Mouse (Mus musculus) left cerebral cortex, adult 18-20 months (tissue): ENCODE data around the gene Lrrc17. TPM values are rescaled to one million over a fixed set of nuclear protein-coding genes. Genes with fewer than 3 reads are reported as not detected.
"Not testable (repeated sequence)": the region's sequence is repeated elsewhere in the genome, so short reads cannot be mapped to it uniquely, and the experiment has no call there.

Experiments used
- DNase-seq, 2 experiments: peaks; one replicate each; pipeline ENCODE4 v3.0.0; 2021 to 2022; ENCODE audit warnings: low spot score in 2 of 2, mixed read lengths in 1 of 2
- total RNA-seq, 2 experiments: library from RNA; stranded (reverse); gene quantifications; 2 replicates each; pipeline ENCODE4 v1.2.3; 2021

The Lrrc17 gene
- total RNA-seq, 2 experiments from 2014 or later: 0.44 TPM; not detected in 1

DNA sequence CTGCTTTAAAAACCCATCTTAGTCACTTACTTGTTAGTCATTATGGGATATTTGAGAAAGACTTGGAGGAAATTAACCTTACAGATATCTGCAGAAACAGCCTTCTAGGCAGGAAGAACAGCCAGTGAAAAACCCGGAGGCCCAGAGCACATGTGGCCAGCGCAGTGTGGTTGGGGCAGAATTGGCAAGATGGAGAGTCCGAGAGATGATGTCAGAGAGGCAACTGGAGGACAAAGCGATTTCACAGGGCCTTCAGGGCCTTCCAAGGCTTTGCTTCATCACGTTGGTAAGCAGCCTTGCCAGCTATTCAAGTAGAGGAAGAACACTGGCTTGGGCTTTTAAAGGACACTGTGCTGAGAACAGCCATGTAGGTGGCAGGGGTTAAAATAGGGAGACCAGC, 10.4 kb upstream of the Lrrc17 start:
- no peak for DNase-seq

DNA sequence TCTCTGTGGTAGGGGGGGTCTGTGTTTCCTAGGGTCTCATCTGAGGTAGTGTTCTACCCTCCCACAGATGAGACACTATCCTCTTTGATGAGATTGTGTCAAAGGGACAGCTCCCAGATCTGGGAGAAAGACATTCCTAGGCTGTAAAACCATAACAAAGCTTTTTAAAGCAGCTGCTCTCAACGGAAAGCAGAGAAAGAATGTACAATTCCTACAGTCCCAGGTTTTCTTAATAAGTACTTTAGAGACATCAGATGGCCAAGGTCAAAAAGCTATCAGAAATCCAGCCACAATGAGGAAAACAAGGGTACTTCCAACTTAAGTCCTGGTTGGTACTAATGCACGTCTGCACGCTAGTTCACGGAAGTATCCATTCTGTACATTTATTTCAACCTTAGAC, 1.1 kb upstream of the Lrrc17 start:
- no peak for DNase-seq

DNA sequence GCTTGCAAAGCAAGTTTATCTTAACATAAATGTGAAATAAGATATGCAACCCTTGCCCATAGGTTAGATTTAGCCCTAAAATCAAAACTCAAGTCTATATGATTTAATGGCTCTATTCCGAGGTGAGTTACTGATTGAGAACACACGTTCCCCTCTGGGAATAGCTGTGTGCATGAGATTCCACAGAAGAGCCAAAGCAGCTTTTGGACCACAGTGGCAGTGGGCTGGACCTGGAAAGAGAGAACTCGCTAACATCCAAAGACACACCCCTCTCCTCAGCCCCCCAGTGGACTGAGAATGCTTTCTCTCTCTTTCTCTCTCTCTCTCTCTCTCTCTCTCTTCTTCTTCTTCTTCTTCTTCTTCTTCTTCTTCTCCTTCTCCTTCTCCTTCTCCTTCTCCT, 1.5 kb downstream of the Lrrc17 start:
- no peak for DNase-seq

DNA sequence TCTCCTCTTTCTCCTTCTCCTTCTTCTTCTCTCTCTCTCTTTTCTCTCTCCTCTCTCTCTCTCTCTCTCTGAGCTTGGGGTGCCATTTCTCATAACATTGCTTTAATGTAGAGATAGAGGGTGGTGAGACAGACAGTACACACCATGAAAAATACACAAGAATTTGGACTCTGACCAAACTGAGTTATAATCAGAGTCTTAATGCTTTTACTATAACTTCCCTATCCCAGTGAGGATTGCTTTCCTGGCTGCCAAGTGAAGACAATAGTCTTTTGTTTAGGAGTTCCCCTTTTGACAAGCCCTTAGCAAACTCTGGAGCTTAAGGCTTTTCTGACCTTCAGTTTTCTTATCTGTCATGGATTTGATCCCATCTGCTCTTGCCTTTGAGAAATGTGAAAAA, 1.9 kb downstream of the Lrrc17 start:
- DNase-seq: no peak

DNA sequence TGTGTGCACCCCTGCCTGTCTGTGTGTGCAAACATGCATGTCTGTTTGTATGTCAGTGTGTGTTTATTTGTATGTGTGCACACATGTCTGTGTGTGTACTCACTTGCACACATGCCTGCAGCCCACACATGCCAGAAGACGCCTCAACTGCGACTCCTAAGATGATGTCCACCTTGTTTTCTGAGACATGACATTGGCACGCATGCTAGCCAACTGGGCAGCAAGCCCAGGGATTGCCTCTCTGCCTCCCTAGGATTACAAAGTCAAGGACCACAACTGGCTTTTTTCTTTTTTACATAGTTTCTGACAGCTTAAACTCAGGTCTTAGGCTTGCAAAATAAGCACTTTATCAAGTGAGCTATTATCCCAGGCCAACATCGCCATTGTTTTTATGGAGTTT, 2.4 kb downstream of the Lrrc17 start:
- no peak for DNase-seq

DNA sequence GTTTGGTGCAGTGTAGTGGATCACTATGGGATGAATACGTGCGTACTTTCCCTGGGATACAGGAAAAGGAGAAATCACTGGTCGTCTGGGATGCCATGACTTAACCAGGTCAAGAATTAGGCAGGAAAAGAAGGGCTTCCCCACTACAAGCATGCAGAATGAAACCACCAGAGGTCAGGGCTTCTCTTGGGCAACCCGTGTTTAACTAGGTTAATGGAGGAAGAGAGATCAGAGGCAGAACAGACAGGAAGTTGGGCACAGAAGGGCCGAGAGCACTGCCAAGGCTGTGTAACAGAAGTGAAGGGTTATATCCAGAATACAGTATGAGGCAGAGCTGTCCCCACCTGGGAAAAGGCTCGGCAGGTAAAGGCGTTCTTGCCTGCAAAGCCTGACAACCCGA, 3.6 kb downstream of the Lrrc17 start:
- DNase-seq: no peak

DNA sequence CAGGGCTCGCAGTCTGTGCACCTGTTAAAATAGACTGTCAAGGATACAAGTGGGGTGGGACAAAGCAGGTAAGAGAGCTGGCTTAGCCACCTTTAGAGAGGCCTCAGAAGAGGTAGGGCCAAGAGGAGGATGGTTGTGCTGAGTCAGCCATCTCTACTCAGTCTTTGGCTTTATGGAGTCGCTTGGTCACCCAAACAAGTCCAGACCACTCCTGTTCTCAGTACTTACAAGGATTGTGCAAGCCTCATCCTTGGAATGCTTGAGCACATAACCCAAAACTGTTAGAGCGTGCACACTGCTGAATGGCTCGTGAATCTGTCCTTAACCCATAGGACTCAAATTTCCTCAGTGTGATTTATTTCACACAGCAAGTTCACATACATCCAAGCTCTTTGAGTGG, 10.3 kb downstream of the Lrrc17 start:
- DNase-seq: no peak

DNA sequence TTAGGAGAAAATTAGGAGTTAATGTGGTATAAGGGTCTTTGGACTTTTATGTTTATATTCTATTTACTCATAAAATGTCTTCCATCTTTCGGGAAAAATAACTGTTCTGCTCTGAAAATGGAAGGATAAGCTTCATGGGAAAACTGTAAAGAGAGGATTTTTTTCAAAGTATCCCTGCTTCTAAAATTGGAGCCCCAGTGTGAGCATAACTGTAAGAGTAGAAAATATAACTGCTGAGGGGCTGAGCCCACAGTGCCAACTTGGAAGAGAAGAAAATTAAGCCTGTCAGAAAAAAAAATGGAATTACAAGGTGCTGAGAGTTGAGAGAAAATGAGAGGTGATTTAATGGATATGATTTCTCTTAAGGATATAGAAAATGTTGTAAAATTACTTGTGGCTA, 11.4 kb downstream of the Lrrc17 start:
- no peak for DNase-seq

DNA sequence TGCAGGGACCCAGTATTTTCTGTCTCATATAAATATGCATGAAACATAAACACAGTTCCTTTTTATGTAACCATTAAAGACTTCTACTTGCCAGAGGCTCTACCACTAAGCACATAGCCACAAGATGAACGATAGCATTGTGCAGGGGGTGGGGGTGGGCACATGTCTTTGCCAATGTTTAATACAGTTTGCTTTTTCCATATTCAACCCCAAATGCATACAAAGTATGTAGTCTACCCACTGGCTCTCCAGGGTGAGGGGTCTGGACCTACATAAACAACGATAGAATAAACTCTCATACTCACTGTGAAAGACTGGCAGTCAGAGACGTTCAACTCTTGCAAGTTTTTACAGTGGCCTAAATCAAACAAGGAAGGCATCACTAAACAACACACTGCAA, 13.1 kb downstream of the Lrrc17 start:
- no peak for DNase-seq

DNA sequence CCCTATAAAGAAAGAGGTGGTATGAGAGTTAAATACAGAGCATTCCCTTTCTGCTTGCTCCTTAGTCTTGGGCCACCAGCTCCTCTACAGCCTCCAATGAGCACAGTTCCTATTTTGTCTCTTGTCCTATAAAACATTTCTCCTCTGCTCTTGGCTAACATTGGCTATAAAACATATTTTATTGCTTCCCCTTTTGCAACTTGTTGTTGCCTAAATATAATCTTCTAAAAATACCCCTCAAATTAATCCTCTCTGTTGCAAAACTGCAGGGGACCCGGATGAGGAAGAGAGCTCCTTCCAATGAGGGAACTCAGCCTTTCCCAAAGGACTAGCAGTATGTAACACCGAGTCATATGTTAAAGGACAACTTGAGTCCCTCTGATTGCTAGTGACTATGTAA, 20.6 kb downstream of the Lrrc17 start:
- no peak for DNase-seq

DNA sequence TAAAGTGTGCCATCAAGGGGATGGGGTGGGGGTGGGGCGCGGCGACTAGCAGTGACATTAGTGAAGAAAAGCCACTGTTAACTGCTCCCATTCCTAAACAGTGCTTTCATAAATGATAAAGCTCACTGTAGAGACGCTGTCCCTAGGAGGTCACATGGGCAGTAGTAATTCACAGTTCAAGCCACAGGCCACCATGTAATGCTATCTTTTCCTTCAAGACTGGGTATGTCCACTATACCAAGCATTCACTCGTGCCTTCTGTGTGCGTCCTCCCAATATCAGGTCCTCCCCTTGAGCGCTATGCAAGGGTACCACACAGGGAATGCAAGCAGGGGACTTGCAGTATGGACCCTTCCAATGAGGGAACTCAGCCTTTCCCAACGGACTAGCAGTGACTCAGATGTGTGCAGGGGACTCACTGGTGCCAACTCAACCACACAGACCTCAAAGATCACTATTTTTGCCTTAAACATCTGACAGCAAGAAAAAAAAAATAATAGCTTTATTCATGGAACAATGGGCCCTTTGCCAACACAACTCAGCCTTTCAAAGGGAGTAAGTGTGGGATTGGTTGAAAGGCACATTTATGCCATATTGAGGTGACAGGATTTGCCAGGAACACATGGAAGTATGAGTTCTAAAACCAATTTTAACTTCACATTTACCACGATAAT, 22.2 kb downstream of the Lrrc17 start:
- DNase-seq: peak in 1 of 2 experiments; percentile 13

DNA sequence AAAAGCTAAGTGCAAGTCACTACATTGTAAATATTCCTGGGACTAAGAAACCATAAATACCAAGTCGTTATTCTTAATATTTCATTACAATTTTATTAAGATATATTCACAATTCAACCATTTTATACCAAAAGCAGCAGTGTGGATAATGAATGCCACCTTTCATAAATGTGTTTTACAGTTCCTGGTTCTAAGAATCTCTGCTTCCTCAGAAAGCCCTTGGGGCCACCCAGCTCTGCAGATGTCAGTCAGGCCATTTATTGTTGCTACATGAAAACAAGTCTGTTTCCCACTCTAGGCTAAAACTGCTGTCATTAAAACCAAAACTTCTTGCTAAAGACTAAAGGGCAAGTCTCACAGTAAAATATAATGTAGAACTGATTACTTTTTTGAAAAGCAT, 24.4 kb downstream of the Lrrc17 start:
- no peak for DNase-seq

DNA sequence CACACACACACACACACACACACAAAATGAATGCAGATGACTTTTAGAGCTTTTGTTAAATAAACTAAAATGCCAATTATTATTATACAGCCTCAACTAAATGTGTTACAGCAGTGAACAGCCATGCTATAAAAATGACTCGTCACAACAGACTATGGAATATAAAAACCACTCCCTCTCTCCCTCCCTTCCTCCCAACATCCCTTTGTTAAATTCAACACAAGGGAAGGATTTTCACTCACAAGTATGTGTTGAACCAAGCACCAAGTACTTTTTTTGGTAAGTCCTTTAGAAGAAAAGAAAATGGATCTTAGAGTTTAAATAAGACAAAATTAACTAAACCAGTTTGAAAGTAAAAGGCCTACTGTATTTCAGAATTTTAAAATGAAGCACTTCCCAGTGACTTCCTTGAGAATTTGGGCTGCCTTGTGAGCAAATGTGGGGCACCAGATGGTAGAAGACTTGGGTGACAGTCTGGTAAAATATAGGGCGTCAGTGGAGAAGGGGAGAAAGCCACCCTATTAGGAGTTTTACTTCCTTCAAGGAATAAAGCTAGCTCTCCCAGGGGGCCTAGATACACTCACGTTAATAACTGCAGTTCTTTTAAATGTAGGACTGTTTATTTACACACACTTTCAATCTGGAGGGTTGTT, 29.5 kb downstream of the Lrrc17 start:
- DNase-seq: no peak

DNA sequence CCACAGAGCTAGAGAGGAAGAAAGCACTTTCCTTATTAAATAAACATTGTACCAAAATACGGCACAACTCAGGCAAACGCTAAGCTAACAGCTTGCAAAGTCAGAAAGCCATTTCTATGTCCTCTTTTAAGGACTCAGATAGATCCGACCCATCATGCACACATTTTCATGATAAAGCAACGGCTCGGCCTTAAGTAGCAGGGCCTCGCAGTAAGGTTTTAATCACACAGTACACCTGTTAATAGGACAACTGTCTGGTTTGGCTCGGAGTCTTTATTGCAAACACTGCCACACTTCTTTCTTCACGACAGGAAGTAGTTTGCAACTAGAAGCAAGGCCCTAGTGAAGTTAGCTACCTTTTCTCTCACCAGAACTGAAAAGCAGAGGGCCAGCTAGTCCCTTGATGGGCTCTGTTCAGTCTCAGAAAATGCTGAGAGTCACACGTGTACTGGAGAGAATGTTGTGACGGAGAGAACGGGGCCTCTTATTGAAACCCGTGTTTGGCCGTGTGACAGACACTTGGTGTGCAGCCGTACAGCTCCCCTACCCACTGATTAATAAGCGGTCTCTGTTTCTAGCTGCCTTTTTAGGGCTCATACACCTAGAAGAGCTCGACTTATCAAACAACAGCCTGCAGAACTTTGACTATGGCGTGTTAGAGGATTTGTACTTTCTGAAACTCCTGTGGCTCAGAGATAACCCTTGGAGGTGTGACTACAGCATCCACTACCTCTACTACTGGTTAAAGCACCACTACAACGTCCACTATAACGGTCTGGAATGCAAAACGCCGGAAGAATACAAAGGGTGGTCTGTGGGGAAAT, 31.2 kb downstream of the Lrrc17 start:
- DNase-seq: no peak

DNA sequence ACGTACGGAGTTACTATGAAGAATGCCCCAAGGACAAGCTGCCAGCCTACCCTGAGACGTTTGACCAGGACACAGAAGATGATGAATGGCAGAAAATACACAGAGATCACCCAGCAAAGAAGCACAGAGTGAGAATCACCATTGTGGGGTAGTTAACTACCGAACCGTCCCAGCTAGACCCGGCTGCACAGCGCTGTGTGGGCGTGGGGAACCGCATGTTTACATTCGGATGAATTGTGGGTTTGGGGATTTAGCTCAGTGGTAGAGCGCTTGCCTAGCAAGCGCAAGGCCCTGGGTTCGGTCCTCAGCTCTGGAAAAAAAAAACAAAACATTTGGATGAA, 31.8 kb downstream of the Lrrc17 start:
- DNase-seq: no peak

DNA sequence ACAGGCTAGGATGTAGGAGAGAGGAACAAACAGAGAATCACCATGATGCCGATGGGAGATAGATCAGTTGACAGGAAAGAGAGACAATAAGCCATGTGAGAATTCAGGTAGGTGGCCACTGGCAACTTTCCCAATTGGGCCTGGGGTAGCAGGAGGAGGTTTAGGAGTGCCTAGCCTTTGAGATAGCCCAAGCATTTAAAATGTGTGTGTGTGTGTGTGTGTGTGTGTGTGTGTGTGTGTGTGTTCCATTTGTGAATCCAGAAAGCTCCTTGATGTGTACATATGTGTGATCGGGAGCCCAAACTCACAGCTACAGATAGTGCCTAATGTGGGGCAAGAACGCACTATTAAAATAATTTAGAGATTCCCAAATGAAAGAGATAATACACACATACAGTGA, 34.8 kb downstream of the Lrrc17 start:
- DNase-seq: no peak

DNA sequence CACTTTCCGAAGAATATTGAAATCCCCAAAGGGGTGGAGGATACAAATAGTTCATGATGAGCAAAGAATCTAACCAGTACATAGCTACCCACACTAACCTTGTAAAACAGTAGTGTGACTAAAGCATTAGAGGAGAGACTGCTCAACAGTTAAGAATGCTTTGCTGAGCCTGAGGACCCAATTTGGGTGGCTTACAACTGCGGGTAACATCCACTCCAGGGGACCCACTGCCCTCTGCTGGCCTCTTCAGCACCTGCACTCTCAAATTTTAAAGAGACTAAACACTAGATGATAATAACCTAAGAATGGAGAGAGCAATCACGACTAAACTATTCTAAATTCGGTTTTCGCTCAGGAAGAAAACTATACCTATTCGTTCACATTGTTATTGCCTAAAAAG, 43.4 kb downstream of the Lrrc17 start:
- DNase-seq: peak; percentile 27 to 50

DNA sequence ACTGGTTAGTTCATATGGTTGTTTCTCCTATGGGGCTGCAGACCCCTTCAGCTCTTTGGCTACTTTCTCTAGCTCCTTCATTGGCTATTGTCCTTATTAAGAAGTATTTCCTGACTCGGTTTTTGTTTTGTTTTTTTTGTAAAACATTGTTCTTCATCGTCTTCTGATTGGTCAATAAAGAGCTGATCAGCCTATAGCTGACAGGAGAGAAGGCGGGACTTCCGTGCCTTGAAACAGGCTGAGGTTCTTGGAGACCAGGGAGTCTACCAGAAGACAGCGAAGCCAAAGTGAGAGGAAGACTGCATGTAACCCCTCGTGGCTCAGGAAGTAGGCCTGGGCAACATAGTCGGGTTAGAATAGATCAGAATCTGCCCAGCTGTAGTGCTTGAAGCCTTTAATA, 44.3 kb downstream of the Lrrc17 start:
- no peak for DNase-seq

DNA sequence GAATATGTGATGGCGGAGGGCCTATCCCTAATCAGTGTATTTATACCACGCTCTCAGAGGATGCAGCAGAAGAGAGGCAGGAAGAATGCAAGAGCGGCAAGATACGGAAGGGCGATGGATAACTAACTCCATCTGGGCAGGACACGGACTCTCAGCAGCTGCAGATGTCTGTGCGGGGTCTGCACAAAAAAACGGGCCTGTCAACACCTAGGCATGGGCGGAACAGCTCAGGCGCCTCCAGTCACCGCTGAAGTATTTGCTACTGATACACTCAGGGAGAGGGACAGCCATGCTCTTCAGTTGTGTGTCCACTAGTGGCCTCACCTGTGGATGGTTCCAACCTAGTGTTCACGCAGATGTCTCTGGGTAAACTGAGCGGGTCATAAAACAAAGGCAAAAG, 44.9 kb downstream of the Lrrc17 start:
- DNase-seq: no peak

DNA sequence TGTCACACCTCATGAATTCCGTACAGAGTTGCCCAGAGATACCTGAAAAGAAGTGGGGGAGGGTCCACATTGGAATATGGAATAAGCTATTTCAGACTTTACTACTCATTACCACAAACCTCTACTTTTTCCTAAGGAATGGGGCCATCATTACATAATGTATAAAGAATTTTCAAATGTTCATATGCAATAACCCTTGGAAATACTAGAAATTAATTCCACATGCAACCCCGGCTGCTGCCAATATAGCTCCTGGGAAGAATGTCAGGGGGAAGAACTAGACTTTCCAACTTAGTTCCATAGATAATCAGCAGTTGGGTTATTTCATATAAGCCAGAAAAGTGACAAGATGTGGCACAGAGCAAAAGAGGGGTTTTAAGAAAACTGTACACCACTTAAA, 48.7 kb downstream of the Lrrc17 start:
- no peak for DNase-seq

DNA sequence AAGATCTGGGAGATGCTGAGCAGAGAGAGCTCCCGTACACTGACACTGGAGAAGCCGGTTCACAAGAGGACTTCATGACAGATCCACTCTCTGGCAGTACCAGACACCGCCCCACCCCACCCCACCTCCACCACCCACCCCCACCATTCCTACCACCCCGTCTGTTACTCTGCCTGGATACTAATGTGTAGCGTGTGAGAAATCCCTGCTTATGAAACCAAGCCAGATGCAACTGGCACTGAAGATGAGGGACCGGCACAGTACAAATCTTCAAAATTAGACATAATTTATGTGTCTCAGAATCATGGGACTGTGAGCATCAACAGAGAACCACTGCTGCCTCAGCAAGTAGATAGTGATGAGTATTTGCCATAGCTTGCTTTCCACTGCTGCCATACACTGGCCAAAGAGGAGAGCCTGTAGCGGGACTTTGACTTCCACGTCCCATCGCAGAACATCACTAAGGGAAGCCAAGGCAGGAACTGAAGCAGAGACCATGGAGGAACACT, 49.9 kb downstream of the Lrrc17 start:
- no peak for DNase-seq

DNA sequence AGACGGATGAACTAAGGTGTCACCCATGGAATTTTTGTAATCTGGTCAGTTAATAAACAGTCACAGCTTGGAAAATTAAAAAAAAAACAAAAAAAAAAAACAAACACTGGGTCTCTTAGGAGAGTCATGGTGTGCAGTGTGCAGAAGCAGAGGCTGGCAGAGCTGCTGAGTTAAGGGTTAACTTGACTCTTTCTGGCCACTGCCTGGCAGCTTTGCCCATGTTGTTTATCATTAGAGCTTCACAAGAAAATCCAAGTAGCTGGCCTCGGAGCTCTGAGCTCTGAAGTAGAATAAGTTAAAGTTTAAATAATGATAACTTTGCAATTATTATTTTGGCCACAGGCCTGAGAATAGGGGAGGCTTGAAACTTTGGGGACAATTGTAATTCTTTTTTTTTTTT, 56.2 kb downstream of the Lrrc17 start:
- DNase-seq: not testable (repeated sequence)
